In genomic region chr3:55778764-55779730, GRCm38 (mm10) we compare ENCODE assay signal across 11 mouse cellular contexts. TPM values are rescaled to one million over a fixed set of nuclear protein-coding genes. Genes with fewer than 3 reads are reported as not detected.
A peak's percentile ranks its signal among the peaks of the same experiment; 100 is the strongest.
DNase-seq lines count a peak whose midpoint lies in the region; ATAC-seq and TF ChIP-seq lines count a peak whose summit lies in the region.
"Had no signal": no experiment of that assay in that cellular context is flagged by ENCODE, and none has a peak within 500 bp of the region (broad histone marks: within the 10 kb centered on the region; RNA-seq: fewer than 3 reads in every experiment).

No protein-coding gene starts in this region.

- TF ChIP-seq CTCF in kidney, postnatal 0 days (IDR thresholded peaks at IDR 0.05; ENCODE audit: low read depth), result no peak

- H3K4me2 ChIP-seq in kidney, postnatal 0 days (ENCODE audit: low read length), result no peak overlapping the region
- H3K4me2 ChIP-seq in hindbrain, embryonic 15.5 days, result peak overlapping the region; percentile 42
- H3K4me2 ChIP-seq in neural tube, embryonic 14.5 days (ENCODE audit: low read depth, low read length), result peak overlapping the region; percentile 38

- no peak overlapping the region for H3K27ac ChIP-seq in kidney, postnatal 0 days
- peak overlapping the region; percentile 87 for H3K27ac ChIP-seq in hindbrain, embryonic 15.5 days (replicated peaks)
- peak overlapping the region; percentile 69 for H3K27ac ChIP-seq in neural tube, embryonic 14.5 days (ENCODE audit: low read depth, low read length)
- H3K27ac ChIP-seq: kidney, embryonic 15.5 days; stomach, embryonic 15.5 days had no signal

- H3K4me1 ChIP-seq in kidney, postnatal 0 days (replicated peaks; ENCODE audit: insufficient read depth, low read length), result 0 out of 2 replicates have a peak, but pooled peaks cover 19% of the 10 kb centered on the region
- peaks cover 47% of the 10 kb centered on the region for H3K4me1 ChIP-seq in hindbrain, embryonic 15.5 days (replicated peaks)
- H3K4me1 ChIP-seq in neural tube, embryonic 14.5 days (ENCODE audit: control insufficient read depth, insufficient read depth, low read length), result peaks cover 24% of the 10 kb centered on the region
- H3K4me1 ChIP-seq: stomach, embryonic 15.5 days had no signal

- no peaks in the 10 kb centered on the region for H3K36me3 ChIP-seq in kidney, postnatal 0 days (ENCODE audit: insufficient read depth, low read length)
- no peaks in the 10 kb centered on the region for H3K36me3 ChIP-seq in hindbrain, embryonic 15.5 days
- no peaks in the 10 kb centered on the region for H3K36me3 ChIP-seq in neural tube, embryonic 14.5 days (ENCODE audit: control insufficient read depth, insufficient read depth, low read length)
- H3K36me3 ChIP-seq: kidney, embryonic 15.5 days; stomach, embryonic 15.5 days had no signal

- WGBS in kidney, postnatal 0 days, result 70% methylated on average over 8 of the region's 8 CpGs
- 37% methylated on average over 8 of the region's 8 CpGs for WGBS in hindbrain, embryonic 15.5 days
- 31% methylated on average over 8 of the region's 8 CpGs for WGBS in neural tube, embryonic 14.5 days

- H3K4me3 ChIP-seq in kidney, postnatal 0 days (replicated peaks; ENCODE audit: low read depth, low read length), result no peak overlapping the region
- H3K4me3 ChIP-seq in hindbrain, embryonic 15.5 days, result 0 out of 2 replicates have a peak overlapping the region, but pooled peaks have one; percentile 2
- no peak overlapping the region for H3K4me3 ChIP-seq in neural tube, embryonic 14.5 days (ENCODE audit: low read depth, low read length)

- DNase-seq in kidney, postnatal 0 days (ENCODE audit: low spot score), result peak; percentile 7
- no peak for DNase-seq in kidney, postnatal 10 days
- peak; percentile 75 to 81 for DNase-seq in cerebellum, postnatal 10 days
- DNase-seq in spleen, postnatal 14 days (ENCODE audit: low spot score in 2 of 2), result no peak
- DNase-seq in kidney, postnatal 4 days, result no peak
- DNase-seq: liver, postnatal 0 days had no signal

- no peaks in the 10 kb centered on the region for H3K9me3 ChIP-seq in kidney, postnatal 0 days (replicated peaks; ENCODE audit: low read length)
- H3K9me3 ChIP-seq in hindbrain, embryonic 15.5 days, result no peaks in the 10 kb centered on the region
- no peaks in the 10 kb centered on the region for H3K9me3 ChIP-seq in neural tube, embryonic 14.5 days (ENCODE audit: control insufficient read depth, low read length)
- H3K9me3 ChIP-seq: kidney, embryonic 15.5 days; stomach, embryonic 15.5 days had no signal

- H3K9ac ChIP-seq in kidney, postnatal 0 days (ENCODE audit: low read depth, low read length), result no peak overlapping the region
- 0 out of 2 replicates have a peak overlapping the region, but pooled peaks have one; percentile 22 for H3K9ac ChIP-seq in hindbrain, embryonic 15.5 days
- H3K9ac ChIP-seq in neural tube, embryonic 14.5 days (replicated peaks; ENCODE audit: low read depth, low read length), result 0 out of 2 replicates have a peak overlapping the region, but pooled peaks have one; percentile 16
- H3K9ac ChIP-seq: kidney, embryonic 15.5 days; liver, postnatal 0 days; stomach, embryonic 15.5 days had no signal

- no peak for ATAC-seq in kidney, postnatal 0 days (replicated peaks; ENCODE audit: low FRiP score, low read depth)
- ATAC-seq in hindbrain, embryonic 15.5 days (ENCODE audit: low FRiP score, low read depth), result no peak
- no peak for ATAC-seq in neural tube, embryonic 14.5 days (ENCODE audit: low read depth)
- ATAC-seq in granulocyte monocyte progenitor cell, adult 5-6 weeks (replicated peaks; ENCODE audit: poor library complexity, severe bottlenecking), result no peak
- ATAC-seq: liver, postnatal 0 days had no signal

- H3K27me3 ChIP-seq in kidney, postnatal 0 days (ENCODE audit: insufficient read depth, low read length), result peaks cover 51% of the 10 kb centered on the region
- no peaks in the 10 kb centered on the region for H3K27me3 ChIP-seq in hindbrain, embryonic 15.5 days
- 0 out of 2 replicates have a peak, but pooled peaks cover 2% of the 10 kb centered on the region for H3K27me3 ChIP-seq in neural tube, embryonic 14.5 days (ENCODE audit: control insufficient read depth, insufficient read depth, low read length)

RNA-seq across cellular contexts. Expression of gene Mab21l1, which starts 3.3 kb away (rescaled TPM):
- polyA plus RNA-seq in kidney, postnatal 0 days (2015; fragmentation: Nextera tagmentation; extraction: Ambion mirVana), result 0.20 and 0.23 TPM in 2 replicates
- polyA plus RNA-seq in hindbrain, embryonic 15.5 days (2015; fragmentation: Nextera tagmentation; extraction: Ambion mirVana), result 169 and 177 TPM in 2 replicates
- polyA plus RNA-seq in neural tube, embryonic 14.5 days (2014; fragmentation: Nextera tagmentation; extraction: Ambion mirVana), result 99.9 and 112 TPM in 2 replicates
- total RNA-seq in granulocyte monocyte progenitor cell, adult 5-6 weeks (2014; fragmentation: Nextera tagmentation), result not detected in 2 replicates
- total RNA-seq in granulocyte monocyte progenitor cell, adult 5-6 weeks (2017), result 0.10 TPM in 1 of 2 replicates, not detected in the other
- polyA plus RNA-seq: liver, postnatal 0 days had no signal

Comparison
In these comparisons a context has a peak if more than half of its experiments do, and no peak if none do; other contexts are left out.
1. DNase-seq: peak in kidney, postnatal 0 days (single experiment) and cerebellum, postnatal 10 days (2 of 2); none in kidney, postnatal 10 days (single experiment), spleen, postnatal 14 days (0 of 2) and kidney, postnatal 4 days (0 of 2).
2. RNA of gene Mab21l1, which starts 3.3 kb away (polyA plus RNA-seq): 169 to 177 TPM in hindbrain, embryonic 15.5 days and 99.9 to 112 TPM in neural tube, embryonic 14.5 days; 0.20 to 0.23 TPM in kidney, postnatal 0 days; every median in the first group is over 10 times any median in the second.